Mouse (Mus musculus) large intestine, adult 2 months (tissue): ENCODE data around the gene Spata13. TPM values are rescaled to one million over a fixed set of nuclear protein-coding genes. Genes with fewer than 3 reads are reported as not detected.

Experiments used
- DNase-seq: peaks from one replicate; pipeline ENCODE4 v3.0.0-alpha.2; 2012; ENCODE audit warnings: low read depth, low spot score
- WGBS: fragments of 180-500 bp; shearing (Covaris S2); methylation state at CpG from one replicate; pipeline ENCODE4 v1.1.7; 2018; 5-methylcytosine and 5-hydroxymethylcytosine counted together
- polyA plus RNA-seq: library from polyadenylated mRNA; depleted of rRNA; stranded (reverse); fragments of >200 nt; gene quantifications from 2 replicates; pipeline ENCODE4 v1.2.3, GENCODE M21; 2012

Spata13 gene
- polyA plus RNA-seq, 1 experiment = 10.6 TPM

GRCm38 (mm10) chr14:60666252-60666651, 32.5 kb downstream of the Spata13 start:
- 40% methylated on average over 7 of the region's 7 CpGs for whole genome bisulfite sequencing
- DNase-seq = no peak

GRCm38 (mm10) chr14:60670191-60670590, 36.4 kb downstream of the Spata13 start:
- DNase-seq = no peak
- 81% methylated on average over 7 of the region's 7 CpGs for WGBS

- DNase-seq = no peak
- WGBS = 34% methylated on average over 2 of the region's 2 CpGs
Observed at GRCm38 (mm10) chr14:60671504-60671903, 37.7 kb downstream of the Spata13 start.

GRCm38 (mm10) chr14:60675697-60676096, 41.9 kb downstream of the Spata13 start:
- WGBS = 75% methylated on average over 4 of the region's 4 CpGs
- DNase-seq = no peak

GRCm38 (mm10) chr14:60676625-60677314, 43.0 kb downstream of the Spata13 start:
- 76% methylated on average over 2 of the region's 2 CpGs for WGBS
- no peak for DNase-seq

- WGBS = 16% methylated on average over 12 of the region's 12 CpGs
- DNase-seq = no peak
Observed at GRCm38 (mm10) chr14:60682361-60683023, 48.7 kb downstream of the Spata13 start.

- WGBS = 91% methylated on average over 10 of the region's 10 CpGs
- no peak for DNase-seq
Observed at GRCm38 (mm10) chr14:60683989-60684388, 50.2 kb downstream of the Spata13 start.

- 84% methylated on average over 11 of the region's 11 CpGs for WGBS
Observed at GRCm38 (mm10) chr14:60686733-60687132, 52.9 kb downstream of the Spata13 start.

GRCm38 (mm10) chr14:60687241-60687640, 53.4 kb downstream of the Spata13 start:
- no peak for DNase-seq
- WGBS = 62% methylated on average over 7 of the region's 7 CpGs

More at GRCm38 (mm10) chr14:60686733-60687132, 52.9 kb downstream of the Spata13 start:
- no peak for DNase-seq

GRCm38 (mm10) chr14:60688509-60689205, 54.9 kb downstream of the Spata13 start:
- WGBS = 37% methylated on average over 7 of the region's 7 CpGs
- no peak for DNase-seq

GRCm38 (mm10) chr14:60689768-60690167, 56.0 kb downstream of the Spata13 start:
- 91% methylated on average over 5 of the region's 5 CpGs for WGBS
- DNase-seq = no peak

- no peak for DNase-seq
- 91% methylated on average over 7 of the region's 7 CpGs for WGBS
Observed at GRCm38 (mm10) chr14:60690631-60691030, 56.8 kb downstream of the Spata13 start.

GRCm38 (mm10) chr14:60693122-60693536, 59.3 kb downstream of the Spata13 start:
- WGBS = 9% methylated on average over 11 of the region's 11 CpGs
- no peak for DNase-seq

GRCm38 (mm10) chr14:60693666-60694065, 59.9 kb downstream of the Spata13 start:
- WGBS = 39% methylated on average over 5 of the region's 5 CpGs
- DNase-seq = no peak

GRCm38 (mm10) chr14:60694215-60694997, 60.6 kb downstream of the Spata13 start:
- DNase-seq = no peak

GRCm38 (mm10) chr14:60697351-60697750, 63.5 kb downstream of the Spata13 start:
- 25% methylated on average over 8 of the region's 8 CpGs for WGBS
- DNase-seq = no peak

More at GRCm38 (mm10) chr14:60694215-60694997, 60.6 kb downstream of the Spata13 start:
- WGBS = 64% methylated on average over 14 of the region's 14 CpGs

- WGBS = 82% methylated on average over 10 of the region's 10 CpGs
- DNase-seq = no peak
Observed at GRCm38 (mm10) chr14:60698980-60699379, 65.2 kb downstream of the Spata13 start.

GRCm38 (mm10) chr14:60702377-60703140, 68.8 kb downstream of the Spata13 start:
- WGBS = 29% methylated on average over 10 of the region's 10 CpGs
- DNase-seq = no peak

GRCm38 (mm10) chr14:60704510-60704909, 70.7 kb downstream of the Spata13 start:
- DNase-seq = no peak
- 23% methylated on average over 6 of the region's 6 CpGs for WGBS
